Mouse (Mus musculus) layer of hippocampus, adult 9-11 months (tissue): ENCODE data around the gene Epo.

Source experiments
- DNase-seq: peaks from one replicate; pipeline ENCODE4 v3.0.0; 2022

Epo gene

GRCm38 (mm10) chr5:137537461-137537860, 4.4 kb upstream of the Epo start:
- no peak for DNase-seq

DNA sequence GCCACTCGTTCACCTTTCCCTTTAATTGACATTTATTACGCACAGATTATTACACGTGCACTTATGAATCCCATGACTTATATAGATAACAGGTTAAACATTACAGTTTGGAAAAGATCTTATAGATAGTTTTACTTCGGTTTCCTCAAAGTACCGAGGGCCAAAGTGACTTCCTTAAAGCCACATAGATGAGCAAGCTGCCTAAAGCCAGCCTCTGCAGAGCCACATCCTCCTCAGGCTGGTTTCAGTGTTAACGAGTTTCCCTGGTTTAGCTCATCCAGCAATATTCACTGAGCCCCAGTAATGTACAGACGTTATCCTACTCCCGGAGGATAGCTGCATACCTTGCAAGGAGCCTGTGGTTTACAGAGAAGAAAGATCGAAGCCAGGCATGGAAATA, 2.3 kb upstream of the Epo start:
- no peak for DNase-seq

- DNase-seq, result peak; percentile 4
Measured at GRCm38 (mm10) chr5:137534762-137535161, 1.7 kb upstream of the Epo start.

DNA sequence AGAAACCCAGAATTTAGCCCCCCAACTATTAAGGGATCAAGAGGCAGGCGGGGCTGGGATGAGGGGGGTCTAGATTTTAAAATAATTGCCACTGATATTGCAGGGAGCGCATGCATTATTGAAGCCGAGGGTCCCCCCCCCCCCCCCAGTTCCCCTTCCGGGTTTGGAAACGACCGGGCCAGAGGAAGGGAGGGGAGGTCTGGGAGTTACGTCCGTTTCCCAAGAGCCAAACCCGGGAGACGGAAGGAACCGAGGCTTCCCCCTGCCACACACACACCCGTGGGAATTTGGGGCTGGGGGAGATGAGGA, 280 bp downstream of the Epo start:
- DNase-seq, result no peak

DNA sequence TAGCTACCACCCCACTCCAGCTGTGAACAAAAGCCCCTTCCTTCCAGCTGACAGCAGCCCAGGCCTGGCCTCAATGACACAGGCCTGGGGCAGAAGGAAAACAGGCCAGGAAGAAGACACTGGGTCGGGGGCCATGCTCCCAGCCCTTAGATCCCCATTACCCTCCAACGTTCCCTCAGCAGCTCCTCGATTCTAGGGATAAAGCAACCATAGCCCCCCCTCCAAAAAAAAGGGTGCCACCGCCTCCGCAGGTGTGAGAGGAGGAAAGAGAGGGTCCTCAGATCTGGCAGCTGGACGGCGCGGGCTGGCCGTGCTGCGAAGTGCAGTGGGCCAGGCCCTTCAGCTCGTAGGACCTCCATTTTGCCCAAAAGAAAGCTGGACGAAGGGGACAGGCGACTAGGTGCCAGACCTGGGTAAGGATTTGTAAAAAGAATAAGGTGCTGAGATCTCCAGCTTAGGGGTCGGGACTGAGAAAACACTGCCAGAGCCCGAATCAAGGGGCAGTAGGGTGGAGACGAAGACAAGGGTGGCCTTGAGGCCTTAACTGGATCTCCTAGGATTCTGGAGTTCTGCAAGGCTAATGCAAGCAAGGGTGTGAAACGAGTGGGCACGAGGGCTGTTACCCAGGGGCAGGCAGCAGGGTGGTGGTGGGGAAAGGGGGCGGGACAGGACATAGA, 773 bp downstream of the Epo start:
- DNase-seq, result peak; percentile 25

- DNase-seq, result no peak
Measured at GRCm38 (mm10) chr5:137531414-137532130, 1.5 kb downstream of the Epo start.

GRCm38 (mm10) chr5:137530588-137531413, 2.2 kb downstream of the Epo start:
- peak; percentile 92 for DNase-seq

- no peak for DNase-seq
Measured at GRCm38 (mm10) chr5:137530075-137530474, 3.0 kb downstream of the Epo start.

DNA sequence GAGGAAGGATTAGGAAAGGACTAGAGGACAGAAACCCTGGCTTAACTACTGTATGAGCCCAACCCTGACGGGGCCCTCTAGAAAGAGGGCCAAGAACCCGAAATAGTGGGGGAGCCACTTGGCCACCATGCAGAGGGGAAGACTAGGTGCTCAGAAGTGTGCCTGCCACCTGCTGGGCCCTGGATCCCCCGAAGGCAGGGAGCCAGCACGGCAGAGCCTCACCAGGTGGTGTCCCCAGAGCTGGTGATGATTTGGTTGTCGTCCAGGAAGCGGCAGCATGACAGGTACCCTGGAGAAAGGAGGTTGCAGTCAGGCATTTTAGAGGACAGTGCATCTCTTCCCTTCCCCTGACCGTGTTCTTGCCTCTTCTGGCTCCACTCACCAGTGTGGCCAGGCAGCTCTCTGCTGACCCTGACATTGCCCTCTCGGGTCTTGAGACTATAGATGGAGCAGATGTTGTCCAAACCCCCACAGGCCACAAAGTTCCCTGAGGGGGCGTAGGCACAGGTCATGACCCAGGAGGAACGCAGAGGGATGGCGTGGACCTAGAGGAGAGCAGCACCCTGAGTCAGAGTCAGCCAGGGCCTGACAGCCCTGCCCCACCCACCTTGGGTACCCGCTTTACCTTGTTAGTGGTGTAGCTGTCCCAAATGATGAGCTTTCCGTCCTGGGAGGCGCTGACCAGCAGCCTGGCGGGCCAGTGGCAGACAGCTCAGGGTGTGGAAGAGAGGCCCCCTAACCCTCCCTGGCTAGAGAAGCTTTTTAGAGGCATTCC, 3.6 kb downstream of the Epo start:
- DNase-seq, result no peak

DNA sequence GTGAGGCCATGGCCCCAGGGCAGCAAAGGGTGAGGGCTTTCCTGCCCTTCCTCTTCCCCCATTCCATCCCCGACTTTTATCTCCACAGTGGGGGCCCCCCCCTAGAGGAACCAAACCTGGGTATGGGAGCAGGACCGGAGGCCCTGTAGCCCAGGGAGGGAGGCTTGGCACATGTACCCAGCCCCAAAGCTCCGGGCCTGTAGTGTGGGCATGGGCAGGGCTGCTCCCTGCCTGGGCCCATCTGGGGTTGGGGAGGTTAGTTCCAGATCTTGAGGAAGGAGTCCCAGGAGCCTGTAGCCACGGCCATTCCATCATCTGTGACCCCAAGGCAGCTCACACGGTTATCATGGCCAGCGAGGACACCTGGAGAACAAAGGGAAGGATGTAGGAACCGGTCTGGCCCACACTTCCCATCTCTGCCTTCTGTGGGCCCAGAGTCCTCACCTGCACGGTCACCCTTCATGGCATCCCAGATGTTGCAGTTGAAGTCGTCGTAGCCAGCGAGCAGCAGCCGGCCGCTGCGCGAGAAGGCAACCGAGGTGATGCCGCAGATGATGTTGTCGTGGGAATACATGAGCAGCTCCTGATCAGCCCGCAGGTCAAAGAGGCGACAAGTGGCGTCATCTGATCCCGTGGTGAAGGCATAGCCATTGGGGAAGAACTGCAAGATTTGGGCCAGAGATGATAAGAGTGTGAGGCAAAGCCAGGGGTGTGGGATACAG, 4.6 kb downstream of the Epo start:
- DNase-seq, result no peak

DNA sequence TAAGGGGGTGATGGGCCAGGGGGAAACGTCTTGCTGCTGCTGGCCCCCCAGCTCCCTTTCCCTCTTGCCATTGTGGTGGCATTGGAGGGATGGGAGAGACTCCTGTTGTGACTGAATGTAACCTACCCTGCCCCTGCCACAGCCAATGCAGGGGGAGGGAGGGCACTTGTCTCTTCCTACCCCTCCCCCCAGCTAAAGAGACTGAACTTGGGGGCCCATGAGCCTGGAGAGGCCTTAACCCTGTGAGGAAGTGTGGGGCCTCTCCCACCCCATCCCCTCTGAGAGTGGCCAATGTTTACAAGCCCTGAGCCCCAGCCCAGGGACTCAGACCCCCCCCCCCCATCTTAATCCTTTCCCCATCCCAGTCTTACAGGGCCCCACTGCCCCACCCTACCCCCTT, 5.6 kb downstream of the Epo start:
- DNase-seq, result no peak

DNA sequence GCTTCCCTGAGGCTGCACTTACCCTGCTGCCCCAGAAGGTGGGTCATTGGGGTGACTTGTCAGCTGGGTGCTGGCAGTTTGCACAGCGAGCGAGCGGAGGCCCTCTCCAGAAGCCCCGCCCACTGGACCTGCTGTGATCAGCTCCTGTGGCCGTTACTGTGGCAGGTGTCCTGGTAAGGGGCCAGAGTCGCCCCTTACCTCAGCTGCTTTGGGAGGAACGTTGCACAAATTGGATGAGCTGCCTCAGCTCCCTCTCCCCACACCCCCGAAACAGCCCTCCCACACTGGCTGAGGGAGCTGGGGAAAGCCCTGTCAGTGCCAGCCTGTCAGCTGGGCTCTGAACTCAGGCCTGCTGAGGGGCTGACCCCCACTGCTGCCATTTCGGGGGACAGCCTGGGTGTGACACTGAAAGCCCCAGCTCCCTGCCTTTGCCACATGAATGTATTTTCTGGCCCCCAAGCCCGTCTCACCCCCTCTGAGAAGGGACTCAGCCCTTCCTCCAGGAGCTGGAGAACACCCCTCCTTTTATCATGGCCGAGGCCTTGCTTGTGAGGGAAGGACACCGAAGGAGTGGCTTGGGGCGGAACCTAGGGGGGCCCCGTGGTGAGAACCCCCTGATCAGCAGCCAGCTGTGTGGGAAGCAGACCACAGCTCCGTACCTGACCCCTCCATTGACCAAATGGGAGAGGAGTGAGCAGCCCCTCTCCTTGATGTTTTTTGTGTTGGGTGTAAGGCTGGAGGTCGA, 6.7 kb downstream of the Epo start:
- DNase-seq, result peak; percentile 64

GRCm38 (mm10) chr5:137525511-137525910, 7.5 kb downstream of the Epo start:
- no peak for DNase-seq

GRCm38 (mm10) chr5:137524671-137525070, 8.4 kb downstream of the Epo start:
- no peak for DNase-seq

- no peak for DNase-seq
Measured at GRCm38 (mm10) chr5:137524251-137524515, 8.9 kb downstream of the Epo start.

- DNase-seq, result no peak
Measured at GRCm38 (mm10) chr5:137523396-137524250, 9.4 kb downstream of the Epo start.

DNA sequence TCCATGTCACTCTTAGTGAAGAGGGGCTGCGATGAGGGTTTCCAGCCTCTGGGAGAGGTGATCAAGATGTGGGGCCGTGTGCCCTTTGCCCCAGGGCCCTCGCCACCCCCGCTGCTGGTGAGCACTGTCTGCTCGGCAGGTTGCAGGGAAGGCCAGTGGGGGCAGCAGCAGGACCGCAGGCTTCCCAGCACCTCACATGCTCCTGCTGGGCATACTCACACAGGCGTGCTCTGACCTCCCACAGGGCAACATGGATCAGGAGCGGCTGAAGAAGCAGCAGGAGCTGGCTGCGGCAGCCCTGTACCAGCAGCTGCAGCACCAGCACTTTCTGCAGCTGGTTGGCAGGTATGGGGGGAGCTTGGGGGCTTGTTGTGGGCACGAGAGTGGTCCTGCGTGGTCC, 10.3 kb downstream of the Epo start:
- no peak for DNase-seq

DNA sequence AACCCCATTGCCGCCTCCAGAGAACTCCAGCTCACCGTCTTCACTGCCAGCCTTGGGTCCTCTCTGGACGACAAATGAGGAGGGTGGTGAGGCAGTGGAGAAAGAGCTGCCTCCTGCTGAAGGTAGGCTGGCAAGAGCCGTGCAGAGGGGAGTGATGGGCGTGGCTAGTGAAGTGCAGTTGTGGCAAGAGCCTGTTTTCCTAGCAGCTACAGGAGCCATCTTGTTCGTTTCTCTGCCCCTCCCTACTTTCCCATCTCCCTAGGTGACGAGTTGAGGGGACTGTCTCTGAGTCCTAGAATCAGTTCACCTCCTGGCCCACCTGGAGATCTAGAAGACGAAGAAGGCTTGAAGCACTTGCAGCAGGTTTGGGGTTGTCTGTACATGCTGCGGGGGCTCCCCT, 11.2 kb downstream of the Epo start:
- DNase-seq, result no peak

GRCm38 (mm10) chr5:137519691-137520550, 13.1 kb downstream of the Epo start:
- DNase-seq, result no peak

- DNase-seq, result no peak
Measured at GRCm38 (mm10) chr5:137518436-137518835, 14.6 kb downstream of the Epo start, which contains the start of gene Gigyf1. TSS of gene Gigyf1 (plus strand) at chr5:137518548.
